Mouse (Mus musculus) ES-Bruce4 (cell line): ENCODE measurements at regions not wholly inside any gene's neighbourhood (a gene's known extent, or its start where the extent isn't known, plus 50 kb on each side); places are given as distances from the start of the nearest gene placed in this dataset.

Source experiments
- CTCF ChIP-seq: IDR thresholded peaks from one replicate; pipeline ENCODE4 v1.8.1; 2011; ENCODE audit warnings: low read depth, low read length
- EP300 ChIP-seq: IDR thresholded peaks from 2 replicates; pipeline ENCODE4 v1.6.1; 2011; ENCODE audit warnings: low read depth, low read length; ENCODE audit not compliant: insufficient read depth

DNA sequence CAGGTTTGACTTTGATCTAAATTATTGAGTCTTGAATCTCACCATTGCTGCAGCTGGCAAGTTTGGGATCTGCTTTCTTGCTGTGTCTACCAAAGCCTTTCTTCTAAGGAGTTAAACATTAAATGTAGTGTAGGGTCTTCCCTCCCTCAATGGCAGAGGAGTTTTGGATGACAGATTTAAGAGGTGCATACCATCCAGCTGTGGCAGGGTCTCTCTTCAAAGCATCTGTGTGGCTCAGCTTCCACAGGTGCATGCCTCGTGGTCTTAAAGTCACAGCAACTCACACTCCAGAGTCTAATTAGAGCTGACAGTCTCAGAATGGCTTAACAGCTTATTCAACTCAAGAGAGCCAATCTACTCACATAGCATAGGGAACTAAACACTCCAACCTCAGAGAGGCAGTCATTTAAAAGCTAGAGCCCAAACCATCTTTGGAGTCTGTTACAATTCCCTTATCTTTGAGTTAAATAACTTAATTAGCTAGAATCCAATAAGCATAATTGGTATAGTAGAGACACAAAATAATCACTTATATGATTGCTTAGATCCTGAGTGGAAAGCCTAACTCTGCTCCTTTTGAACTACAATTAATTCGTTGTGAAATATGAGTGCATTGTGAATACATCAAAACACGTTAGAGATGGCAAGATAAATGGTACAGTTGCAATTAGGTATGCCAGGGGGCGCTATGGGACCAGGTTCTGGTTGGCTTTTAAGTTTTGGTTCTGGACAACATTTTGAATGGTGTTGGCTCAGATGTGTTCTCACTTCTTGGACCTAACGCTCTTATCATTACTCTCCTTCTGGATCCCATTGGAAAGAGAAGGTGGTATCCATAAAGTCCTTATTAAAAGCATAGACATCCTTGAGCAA, 57.5 kb upstream of the Cul1 start:
- TF ChIP-seq CTCF (peak; percentile 1), EP300 (no peak)
